Mouse (Mus musculus): Measurements from ENCODE around the gene Scmh1.

DNA sequence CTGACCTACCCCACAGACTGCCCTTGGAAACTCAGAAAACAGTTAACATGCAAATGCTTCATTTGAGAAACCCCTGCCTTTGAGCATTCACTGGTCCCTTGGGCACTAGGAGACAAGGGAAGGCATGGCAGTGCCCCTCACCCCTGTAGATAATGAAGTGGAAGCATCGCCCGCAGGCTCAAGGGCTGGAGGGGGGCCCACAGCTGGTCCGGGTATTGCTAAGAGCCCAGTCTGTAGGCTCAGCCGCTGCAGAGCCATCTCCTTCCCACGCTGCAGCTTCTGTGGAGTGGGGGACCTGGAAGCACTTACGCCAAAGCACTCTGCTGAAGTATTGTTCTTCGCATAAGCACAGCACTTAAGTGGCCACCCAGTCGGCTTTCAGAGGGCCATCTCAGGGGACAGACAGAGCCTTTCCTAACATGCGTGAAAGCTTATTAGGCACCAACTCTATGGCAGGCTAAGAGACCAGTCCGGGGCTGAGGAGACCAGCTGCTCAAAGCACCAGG is 35.2 kb upstream of the Scmh1 start:
- no peak for TF ChIP-seq CTCF (IDR thresholded peaks at IDR 0.05; ENCODE audit: low read depth)
- no peak for TF ChIP-seq EP300 (IDR thresholded peaks at IDR 0.05; ENCODE audit: low read depth)

Measured in liver, postnatal 0 days (tissue).